ENCODE assay signal across 1 mouse cellular context in the genomic region with DNA sequence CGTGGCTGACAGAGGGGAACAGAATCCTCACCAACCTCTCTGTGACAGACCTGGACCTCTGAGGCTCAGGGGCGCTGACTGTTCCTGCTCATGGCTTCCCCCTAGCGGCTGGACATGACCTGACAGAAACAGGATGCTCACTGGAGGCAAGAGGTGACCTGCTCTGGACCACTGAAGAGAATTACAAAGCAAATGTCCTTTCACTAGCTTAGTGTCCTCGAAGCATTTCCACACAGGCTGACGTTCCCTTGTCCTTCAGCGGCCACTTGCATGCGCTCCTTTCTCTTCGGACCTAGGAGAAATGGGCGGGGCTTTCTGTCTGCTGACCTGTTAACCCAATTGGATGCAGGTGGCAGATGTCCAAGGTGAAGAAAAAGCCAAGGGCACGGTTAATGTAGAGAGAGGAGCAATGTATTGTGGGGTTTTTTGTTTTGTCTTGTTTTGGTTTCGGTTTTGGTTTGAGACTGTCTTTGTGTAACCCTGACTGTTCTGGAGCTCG.
TF ChIP-seq lines count a peak whose summit lies in the region.

No protein-coding gene starts in this region.

TF ChIP-seq in C2C12, 6 proteins besides CTCF, POLR2A, EP300 and RAD21:
- no peak for TF ChIP-seq MYOD1 (IDR thresholded peaks at IDR 0.05; ENCODE audit: control insufficient read depth, insufficient read length, low read depth)
- TF ChIP-seq FOSL1 (IDR thresholded peaks at IDR 0.05; ENCODE audit: insufficient read depth, low read length, poor library complexity, severe bottlenecking), result no peak
- no peak for TF ChIP-seq USF1 (IDR thresholded peaks at IDR 0.05; ENCODE audit: low read depth)
- no peak for TF ChIP-seq CEBPB (IDR thresholded peaks at IDR 0.05; ENCODE audit: low read depth)
- no peak for TF ChIP-seq MYOG (IDR thresholded peaks at IDR 0.05; ENCODE audit: control insufficient read depth, extremely low read depth, insufficient read length)
- no peak for TF ChIP-seq MAX (IDR thresholded peaks at IDR 0.05)
